Mouse (Mus musculus): ENCODE data around the gene Atp6v0e. TPM values are rescaled to one million over a fixed set of nuclear protein-coding genes. Genes with fewer than 3 reads are reported as not detected.

Gene Atp6v0e
- polyA plus RNA-seq, 1 experiment from 2014 or later = 120 TPM

GRCm38 (mm10) chr17:26715271-26715758 is 52.3 kb downstream of the Atp6v0e start, which contains the start of gene Crebrf:
TSS of gene Crebrf (plus strand) at chr17:26715650.
- peak; percentile 99 for DNase-seq (ENCODE audit: low spot score)
- H3K9me3 ChIP-seq = no peaks in the 10 kb centered on the region
- H3K4me3 ChIP-seq = peak within 1 kb of the TSS; percentile 84
- no peaks in the 10 kb centered on the region for H3K36me3 ChIP-seq (replicated peaks)
- peaks cover 15% of the 10 kb centered on the region for H3K4me1 ChIP-seq
- H3K27me3 ChIP-seq (replicated peaks; ENCODE audit: low read depth, poor library complexity, severe bottlenecking) = no peaks in the 10 kb centered on the region
- peak within 1 kb of the TSS; percentile 90 for H3K27ac ChIP-seq (replicated peaks)
- WGBS = under 1% methylated on average over 41 of the region's 41 CpGs

- H3K36me3 ChIP-seq (replicated peaks) = no peaks in the 10 kb centered on the region
- H3K27me3 ChIP-seq (replicated peaks; ENCODE audit: low read depth, poor library complexity, severe bottlenecking) = no peaks in the 10 kb centered on the region
- peak overlapping the region; percentile 84 for H3K4me3 ChIP-seq
- H3K4me1 ChIP-seq = peaks cover 15% of the 10 kb centered on the region
- under 1% methylated on average over 75 of the region's 75 CpGs for WGBS
- no peaks in the 10 kb centered on the region for H3K9me3 ChIP-seq
- peak overlapping the region; percentile 90 for H3K27ac ChIP-seq (replicated peaks)
- peak; percentile 99 for DNase-seq (ENCODE audit: low spot score)
Measured at GRCm38 (mm10) chr17:26715916-26716717, 53.1 kb downstream of the Atp6v0e start.

- Histone ChIP-seq H3K27ac (replicated peaks) (no peak overlapping the region), H3K27me3 (replicated peaks; ENCODE audit: low read depth, poor library complexity, severe bottlenecking) (no peaks in the 10 kb centered on the region), H3K9me3 (no peaks in the 10 kb centered on the region), H3K4me3 (no peak overlapping the region), H3K36me3 (replicated peaks) (no peaks in the 10 kb centered on the region), H3K4me1 (peaks cover 15% of the 10 kb centered on the region)
- no peak for DNase-seq (ENCODE audit: low spot score)
- WGBS = 60% methylated on average over 2 of the region's 2 CpGs
Measured at GRCm38 (mm10) chr17:26717868-26718267, 54.8 kb downstream of the Atp6v0e start.

- H3K27me3 ChIP-seq (replicated peaks; ENCODE audit: low read depth, poor library complexity, severe bottlenecking) = no peaks in the 10 kb centered on the region
- H3K36me3 ChIP-seq (replicated peaks) = no peaks in the 10 kb centered on the region
- H3K4me1 ChIP-seq = peaks cover 13% of the 10 kb centered on the region
- no peaks in the 10 kb centered on the region for H3K9me3 ChIP-seq
- H3K4me3 ChIP-seq = no peak overlapping the region
- no peak overlapping the region for H3K27ac ChIP-seq (replicated peaks)
- DNase-seq (ENCODE audit: low spot score) = no peak
Measured at GRCm38 (mm10) chr17:26719405-26719804, 56.4 kb downstream of the Atp6v0e start.

- Histone ChIP-seq H3K27ac (replicated peaks) (no peak overlapping the region), H3K36me3 (replicated peaks) (no peaks in the 10 kb centered on the region), H3K27me3 (replicated peaks; ENCODE audit: low read depth, poor library complexity, severe bottlenecking) (no peaks in the 10 kb centered on the region), H3K4me3 (no peak overlapping the region), H3K4me1 (peaks cover 4% of the 10 kb centered on the region; the same call in 1 of the 2 replicates), H3K9me3 (no peaks in the 10 kb centered on the region)
- no peak for DNase-seq (ENCODE audit: low spot score)
- WGBS = 83% methylated on average over 2 of the region's 2 CpGs
Measured at GRCm38 (mm10) chr17:26721802-26722201, 58.8 kb downstream of the Atp6v0e start.

- no peaks in the 10 kb centered on the region for H3K36me3 ChIP-seq (replicated peaks)
- H3K27ac ChIP-seq (replicated peaks) = no peak overlapping the region
- no peaks in the 10 kb centered on the region for H3K4me1 ChIP-seq
- 67% methylated on average over 1 of the region's 1 CpGs for WGBS
- no peak overlapping the region for H3K4me3 ChIP-seq
- no peak for DNase-seq (ENCODE audit: low spot score)
- H3K27me3 ChIP-seq (replicated peaks; ENCODE audit: low read depth, poor library complexity, severe bottlenecking) = no peaks in the 10 kb centered on the region
- H3K9me3 ChIP-seq = no peaks in the 10 kb centered on the region
Measured at GRCm38 (mm10) chr17:26724790-26725189, 61.8 kb downstream of the Atp6v0e start.

- no peak overlapping the region for H3K27ac ChIP-seq (replicated peaks)
Measured at GRCm38 (mm10) chr17:26726674-26727073, 63.6 kb downstream of the Atp6v0e start.

GRCm38 (mm10) chr17:26727110-26727755 is 64.2 kb downstream of the Atp6v0e start:
- H3K36me3 ChIP-seq (replicated peaks) = no peaks in the 10 kb centered on the region
- 73% methylated on average over 3 of the region's 3 CpGs for WGBS
- no peak overlapping the region for H3K27ac ChIP-seq (replicated peaks)
- H3K4me3 ChIP-seq = no peak overlapping the region
- H3K4me1 ChIP-seq = no peaks in the 10 kb centered on the region
- no peaks in the 10 kb centered on the region for H3K9me3 ChIP-seq
- DNase-seq (ENCODE audit: low spot score) = no peak
- H3K27me3 ChIP-seq (replicated peaks; ENCODE audit: low read depth, poor library complexity, severe bottlenecking) = no peaks in the 10 kb centered on the region

More at GRCm38 (mm10) chr17:26726674-26727073, 63.6 kb downstream of the Atp6v0e start:
- no peak for DNase-seq (ENCODE audit: low spot score)
- H3K4me1 ChIP-seq = no peaks in the 10 kb centered on the region
- no peaks in the 10 kb centered on the region for H3K9me3 ChIP-seq
- H3K4me3 ChIP-seq = no peak overlapping the region
- no peaks in the 10 kb centered on the region for H3K27me3 ChIP-seq (replicated peaks; ENCODE audit: low read depth, poor library complexity, severe bottlenecking)
- 76% methylated on average over 1 of the region's 1 CpGs for WGBS
- no peaks in the 10 kb centered on the region for H3K36me3 ChIP-seq (replicated peaks)

- no peak overlapping the region for H3K27ac ChIP-seq (replicated peaks)
- no peaks in the 10 kb centered on the region for H3K27me3 ChIP-seq (replicated peaks; ENCODE audit: low read depth, poor library complexity, severe bottlenecking)
- H3K4me1 ChIP-seq = no peaks in the 10 kb centered on the region
- no peak for DNase-seq (ENCODE audit: low spot score)
- 49% methylated on average over 4 of the region's 4 CpGs for WGBS
- no peak overlapping the region for H3K4me3 ChIP-seq
- no peaks in the 10 kb centered on the region for H3K36me3 ChIP-seq (replicated peaks)
- H3K9me3 ChIP-seq = no peaks in the 10 kb centered on the region
Measured at GRCm38 (mm10) chr17:26742581-26742980, 79.5 kb downstream of the Atp6v0e start.

- Histone ChIP-seq H3K9me3 (no peaks in the 10 kb centered on the region), H3K27me3 (replicated peaks; ENCODE audit: low read depth, poor library complexity, severe bottlenecking) (no peaks in the 10 kb centered on the region), H3K4me3 (no peak overlapping the region), H3K36me3 (replicated peaks) (no peaks in the 10 kb centered on the region), H3K27ac (replicated peaks) (no peak overlapping the region), H3K4me1 (no peaks in the 10 kb centered on the region)
- no peak for DNase-seq (ENCODE audit: low spot score)
- 68% methylated on average over 1 of the region's 1 CpGs for WGBS
Measured at GRCm38 (mm10) chr17:26743294-26743693, 80.3 kb downstream of the Atp6v0e start.

Measured in embryonic facial prominence, embryonic 10.5 days (tissue).